Mouse (Mus musculus) lung, postnatal 0 days (tissue): ENCODE data around the gene Ttc7.

Experiments used
- CTCF ChIP-seq: IDR thresholded peaks from 2 replicates; pipeline ENCODE4 v1.5.1; 2016; ENCODE audit warnings: antibody characterized with exemption, mild to moderate bottlenecking
- EP300 ChIP-seq: IDR thresholded peaks from 2 replicates; pipeline ENCODE4 v1.6.1; 2016; ENCODE audit warnings: antibody characterized with exemption, mild to moderate bottlenecking, control low read depth

GRCm38 (mm10) chr17:87295738-87296137, 13.1 kb downstream of the Ttc7 start:
- TF ChIP-seq CTCF (no peak), EP300 (no peak)
